ENCODE assay signal across 19 mouse cellular contexts in genomic region chr12:104857614-104858013, GRCm38 (mm10). TPM values are rescaled to one million over a fixed set of nuclear protein-coding genes. Genes with fewer than 3 reads are reported as not detected.
"Had no signal": no experiment of that assay in that cellular context is flagged by ENCODE, and none has a peak within 500 bp of the region (broad histone marks: within the 10 kb centered on the region; RNA-seq: fewer than 3 reads in every experiment).

No protein-coding gene starts in this region.

- DNase-seq: kidney, adult 2 months; kidney, postnatal 14 days; left cerebral cortex, postnatal 4 days; lung, adult 2 months; lung, postnatal 14 days; lung, postnatal 4 days; midbrain, embryonic 14.5 days; right cerebral cortex, adult 18-20 months; right cerebral cortex, postnatal 14 days; right cerebral cortex, postnatal 4 days; thymus, postnatal 36 days had no signal

- H3K36me3 ChIP-seq: limb, embryonic 15.5 days; liver, embryonic 12.5 days; liver, embryonic 15.5 days; stomach, embryonic 15.5 days had no signal

- H3K9me3 ChIP-seq: limb, embryonic 15.5 days; liver, embryonic 12.5 days; liver, embryonic 15.5 days; stomach, embryonic 15.5 days had no signal

- H3K4me3 ChIP-seq: limb, embryonic 12.5 days; limb, embryonic 15.5 days; liver, embryonic 12.5 days; liver, embryonic 15.5 days; stomach, embryonic 15.5 days had no signal

- ATAC-seq: intestine, postnatal 0 days; liver, embryonic 12.5 days had no signal

- H3K4me2 ChIP-seq: limb, embryonic 12.5 days; limb, embryonic 15.5 days; liver, embryonic 12.5 days; liver, embryonic 15.5 days; midbrain, embryonic 11.5 days; stomach, embryonic 15.5 days had no signal

- H3K4me1 ChIP-seq: liver, embryonic 12.5 days; liver, embryonic 15.5 days had no signal

- H3K27me3 ChIP-seq: limb, embryonic 12.5 days; limb, embryonic 15.5 days; liver, embryonic 15.5 days; stomach, embryonic 15.5 days had no signal

- H3K27ac ChIP-seq: limb, embryonic 12.5 days; limb, embryonic 15.5 days; liver, embryonic 12.5 days; liver, embryonic 15.5 days; stomach, embryonic 15.5 days had no signal

- H3K9ac ChIP-seq: limb, embryonic 12.5 days; limb, embryonic 15.5 days; liver, embryonic 12.5 days; liver, embryonic 15.5 days; stomach, embryonic 15.5 days had no signal

RNA-seq across cellular contexts. Expression of gene Clmn, which starts 7.3 kb away (rescaled TPM):
- total RNA-seq: megakaryocyte-erythroid progenitor cell, adult 5-6 weeks had no signal
